In the genomic region with DNA sequence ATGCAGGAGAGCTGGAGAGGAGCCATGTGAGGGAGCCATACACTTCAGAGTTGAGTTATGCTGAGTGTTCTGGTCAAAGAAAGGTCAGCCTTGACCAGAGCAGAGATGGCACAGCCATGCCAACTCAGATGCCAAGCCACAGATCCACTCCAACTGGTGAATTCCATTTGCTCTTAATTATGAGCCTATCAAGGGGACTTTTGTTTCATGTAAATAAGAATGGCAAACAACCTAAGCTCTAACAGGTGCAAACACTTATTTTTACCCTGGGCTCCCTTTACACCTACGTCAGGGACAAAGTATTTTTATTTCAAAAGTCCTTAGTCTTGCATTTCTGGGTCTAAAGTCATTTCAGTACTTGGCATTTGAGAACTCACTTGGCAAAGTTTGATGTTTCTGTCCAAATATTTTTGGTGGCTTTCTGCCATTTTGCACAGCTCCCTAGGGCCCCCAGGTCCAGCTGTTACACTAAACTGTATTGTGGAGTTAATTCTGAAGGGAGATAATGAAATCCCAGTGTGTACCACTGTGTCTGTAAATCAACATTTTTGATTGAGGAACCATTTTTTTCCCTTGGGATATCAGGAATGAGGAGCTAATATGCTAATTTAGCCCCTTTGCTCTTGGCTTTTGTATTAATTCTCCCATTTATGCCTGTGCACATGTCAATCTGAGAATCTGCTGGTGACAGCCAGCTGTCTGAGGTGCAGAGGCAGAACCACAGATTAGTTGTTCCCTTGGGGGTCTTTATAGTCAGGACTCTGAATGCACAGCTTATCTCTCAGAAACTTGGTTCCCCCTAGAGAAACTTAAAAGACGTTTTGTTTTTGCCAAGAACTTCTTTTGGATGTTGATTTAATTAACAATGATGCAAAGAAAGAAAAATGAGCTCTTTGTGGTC, we compare ENCODE assay signal across 8 mouse cellular contexts.
A peak's percentile ranks its signal among the peaks of the same experiment; 100 is the strongest.
DNase-seq lines count a peak whose midpoint lies in the region; ATAC-seq and TF ChIP-seq lines count a peak whose summit lies in the region.

No protein-coding gene starts in this region.

- DNase-seq in left cerebral cortex, postnatal 4 days = peak; percentile 13
- DNase-seq in left cerebral cortex, postnatal 25 days (ENCODE audit: low spot score in 2 of 2) = no peak
- DNase-seq in brain, embryonic 14.5 days (ENCODE audit: low read depth) = peak; percentile 53
- peak; percentile 27 for DNase-seq in gonadal fat pad, adult 2 months (ENCODE audit: low read depth)
- DNase-seq in layer of hippocampus, postnatal 25 days (ENCODE audit: extremely low spot score in 1 of 2, low spot score in 1 of 2) = no peak
- DNase-seq in urinary bladder, postnatal 10 days (ENCODE audit: low spot score) = no peak

- WGBS in midbrain, embryonic 13.5 days = 33% methylated on average over 2 of the region's 2 CpGs

- TF ChIP-seq POLR2A in brain, embryonic 14.5 days (IDR thresholded peaks at IDR 0.05; ENCODE audit: borderline replicate concordance, extremely low read depth, insufficient read depth, insufficient read length, poor library complexity, severe bottlenecking) = no peak

- H3K27me3 ChIP-seq in midbrain, embryonic 13.5 days = no peaks in the 10 kb centered on the region

- ATAC-seq in midbrain, embryonic 13.5 days = peak; percentile 73; the same call in 1 of the 2 replicates
- ATAC-seq in cerebellum, adult (ENCODE audit: insufficient number of reproducible peaks, low FRiP score, low TSS enrichment) = no peak

- H3K4me2 ChIP-seq in midbrain, embryonic 13.5 days (replicated peaks) = no peak overlapping the region

- TF ChIP-seq CTCF in brain, embryonic 14.5 days (IDR thresholded peaks at IDR 0.05; ENCODE audit: borderline replicate concordance, extremely low read depth, insufficient read depth, insufficient read length) = no peak

- intact Hi-C loops in left cerebral cortex, postnatal 4 days (cut with DNase I) = no loop called here
- intact Hi-C loops in left cerebral cortex, postnatal 25 days (cut with DNase I) = no loop called here

- no peak overlapping the region for H3K4me3 ChIP-seq in midbrain, embryonic 13.5 days (replicated peaks)

- H3K9me3 ChIP-seq in midbrain, embryonic 13.5 days = no peaks in the 10 kb centered on the region

- no peak overlapping the region for H3K27ac ChIP-seq in midbrain, embryonic 13.5 days

- H3K4me1 ChIP-seq in midbrain, embryonic 13.5 days (replicated peaks) = peaks cover 5% of the 10 kb centered on the region; the same call in 1 of the 2 replicates

- H3K36me3 ChIP-seq in midbrain, embryonic 13.5 days = no peaks in the 10 kb centered on the region

- H3K9ac ChIP-seq in midbrain, embryonic 13.5 days (replicated peaks) = no peak overlapping the region

Comparison
In these comparisons a context has a peak if more than half of its experiments do, and no peak if none do; other contexts are left out.
1. DNase-seq: peak in left cerebral cortex, postnatal 4 days (single experiment), brain, embryonic 14.5 days (single experiment) and gonadal fat pad, adult 2 months (single experiment); none in left cerebral cortex, postnatal 25 days (0 of 2), layer of hippocampus, postnatal 25 days (0 of 2) and urinary bladder, postnatal 10 days (single experiment).